Mouse (Mus musculus): ENCODE measurements at regions not wholly inside any gene's neighbourhood (a gene's known extent, or its start where the extent isn't known, plus 50 kb on each side); places are given as distances from the start of the nearest gene placed in this dataset.

DNA sequence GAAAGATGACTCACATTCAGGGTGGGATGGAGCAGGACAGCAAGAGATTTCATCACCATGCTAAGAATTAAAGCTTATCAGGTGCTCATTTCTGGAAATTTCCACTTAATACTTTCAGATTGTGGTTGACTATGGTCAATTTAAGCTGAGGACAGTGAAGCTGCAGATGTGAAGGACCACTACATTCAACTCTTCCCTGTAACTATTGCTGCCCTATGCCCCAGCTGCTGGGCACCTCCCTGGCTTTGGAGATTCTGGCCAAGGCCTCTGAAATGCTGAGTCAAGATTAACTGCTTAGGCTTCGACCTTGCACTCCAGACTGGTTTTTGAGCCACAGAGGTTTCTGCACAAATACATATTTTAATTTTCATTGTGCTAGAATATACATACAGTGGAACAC lies 140.4 kb upstream of the Grik3 start:
- DNase-seq (ENCODE audit: low read depth, low spot score): no peak

DNA sequence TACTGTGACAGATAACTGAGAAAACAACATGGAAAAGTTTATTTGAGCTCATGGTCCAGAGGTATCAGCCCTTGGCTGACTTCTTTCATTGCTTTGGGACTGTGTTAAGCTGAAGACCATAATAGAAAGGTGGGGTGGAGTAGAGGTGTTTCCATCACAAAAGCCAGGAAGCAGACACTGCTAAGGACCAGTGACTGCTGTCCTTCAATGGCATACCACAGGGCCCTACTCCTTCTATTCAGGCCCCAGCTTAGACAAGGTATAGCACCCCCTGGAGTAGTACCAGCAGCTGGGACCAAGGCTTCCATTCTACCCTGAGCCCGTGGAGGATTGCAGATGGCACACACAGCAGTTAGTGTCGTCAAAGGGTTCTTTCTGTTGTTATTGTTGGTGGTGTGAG lies 151.4 kb upstream of the Grik3 start:
- DNase-seq (ENCODE audit: low read depth, low spot score): no peak

DNA sequence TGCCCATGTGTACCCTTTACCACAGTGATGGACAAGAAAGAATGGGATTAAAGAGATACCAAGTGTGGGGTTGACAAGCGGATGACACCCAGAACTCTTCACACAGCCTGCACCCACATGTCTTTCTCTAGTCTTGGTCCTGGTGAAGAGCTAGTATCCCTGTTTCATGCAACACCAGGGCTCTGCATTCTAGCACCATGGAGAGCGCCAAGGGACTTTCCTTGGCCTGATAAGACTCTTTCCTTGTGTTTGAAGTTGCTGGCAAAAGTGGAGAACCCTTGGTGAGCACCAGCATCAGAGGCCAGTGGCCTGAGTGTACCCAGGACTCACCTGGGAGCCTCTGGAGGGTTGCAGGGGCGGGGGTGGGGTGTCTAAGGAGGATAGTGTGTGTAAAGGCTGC lies 161.7 kb upstream of the Grik3 start:
- DNase-seq (ENCODE audit: low read depth, low spot score): no peak

DNA sequence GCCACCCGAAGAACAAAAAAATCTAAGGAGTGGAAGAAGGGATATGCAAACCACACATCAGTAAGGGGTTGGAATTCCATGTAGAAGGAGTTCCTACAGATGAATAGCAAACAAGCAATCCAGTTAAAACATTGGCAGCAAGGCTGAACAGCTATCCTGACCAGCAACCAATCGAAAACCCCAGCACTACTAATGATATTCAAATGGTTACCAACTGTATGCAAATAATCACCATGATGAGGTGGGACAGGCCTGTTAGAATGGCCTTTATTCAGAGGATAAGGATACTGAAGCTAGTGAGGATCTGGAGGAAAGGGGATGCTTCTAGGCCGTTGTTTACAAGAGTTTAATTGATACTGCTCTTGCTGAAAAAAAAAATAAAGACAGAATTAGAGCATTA lies 166.0 kb upstream of the Grik3 start:
- DNase-seq (ENCODE audit: low read depth, low spot score): no peak

DNA sequence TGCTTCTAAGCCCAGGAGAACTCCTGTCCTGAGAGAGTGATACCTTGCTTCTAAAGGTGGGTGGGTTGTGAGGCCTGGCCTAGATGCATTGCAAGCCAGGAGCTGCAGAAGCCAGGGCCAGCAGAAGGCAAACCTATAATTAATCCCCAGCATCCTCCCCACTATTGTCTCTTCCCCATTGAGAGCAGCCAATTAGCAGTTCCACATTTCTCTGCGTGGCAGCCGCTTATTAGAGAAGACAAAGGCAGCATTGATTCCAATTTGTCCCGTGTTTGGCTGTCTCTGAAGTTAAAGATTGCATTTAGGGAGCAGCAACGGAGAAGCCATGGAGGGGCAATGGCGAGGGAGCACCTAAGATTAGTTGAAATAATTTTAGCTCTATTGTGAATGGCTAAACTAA lies 171.2 kb upstream of the Grik3 start:
- no peak for DNase-seq (ENCODE audit: low read depth, low spot score)

DNA sequence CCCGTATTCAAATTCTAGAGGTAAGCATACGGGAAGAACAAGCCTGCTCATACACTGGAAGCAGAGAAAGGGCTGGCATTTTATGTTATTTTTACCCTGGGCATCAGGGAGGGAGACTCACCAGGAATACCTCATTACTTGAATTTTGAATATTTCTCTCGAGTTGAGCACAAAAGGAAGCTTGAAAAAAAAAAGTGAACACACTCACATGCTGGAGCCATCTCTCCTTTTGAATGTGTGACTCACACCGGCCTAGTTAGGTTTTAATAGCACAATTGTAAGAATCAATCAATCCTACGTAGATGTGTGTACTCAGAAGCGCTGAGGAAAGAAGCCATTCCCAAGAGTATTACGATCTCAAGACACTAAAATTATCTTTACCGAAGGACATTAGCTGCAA lies 172.2 kb upstream of the Grik3 start:
- DNase-seq (ENCODE audit: low read depth, low spot score): no peak

DNA sequence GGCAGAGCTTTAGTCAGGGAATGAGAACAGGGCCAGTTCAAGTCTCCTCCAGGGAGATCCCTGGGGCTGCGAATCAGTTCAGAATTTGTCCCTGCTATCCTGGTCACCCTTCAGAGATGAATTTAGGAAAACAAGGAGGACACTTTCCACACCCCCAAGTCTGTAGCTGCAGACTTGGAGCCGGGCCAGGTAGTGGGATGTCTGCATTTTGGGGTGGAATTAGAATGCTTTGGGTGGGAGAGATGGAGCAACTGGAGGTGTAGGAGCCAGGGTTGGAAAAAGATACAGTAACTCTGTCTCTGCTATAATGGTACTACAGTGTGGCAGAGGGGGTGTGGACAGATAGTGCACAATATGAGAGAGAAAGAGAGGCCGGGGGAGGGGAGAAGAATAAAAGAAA lies 173.6 kb upstream of the Grik3 start:
- DNase-seq (ENCODE audit: low read depth, low spot score): no peak

DNA sequence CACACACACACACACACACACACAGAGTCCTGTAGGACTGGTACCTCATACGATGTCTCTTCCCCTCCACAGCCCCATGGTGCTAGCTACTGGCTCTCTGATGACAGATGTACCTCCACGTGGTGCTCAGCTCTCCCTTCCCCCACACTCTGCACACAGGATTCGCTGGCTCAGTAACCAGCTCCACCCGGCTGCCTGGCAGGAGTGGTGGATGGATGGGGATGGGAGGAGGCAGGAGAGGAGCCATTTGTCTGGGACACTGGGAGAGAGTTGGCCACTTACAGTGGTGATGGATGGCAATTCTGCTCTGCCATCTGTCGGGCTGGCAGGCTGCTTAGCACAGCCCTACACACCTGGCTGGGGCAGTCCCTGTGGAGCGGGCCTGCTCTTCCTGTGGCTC lies 174.7 kb upstream of the Grik3 start:
- DNase-seq (ENCODE audit: low read depth, low spot score): no peak

DNA sequence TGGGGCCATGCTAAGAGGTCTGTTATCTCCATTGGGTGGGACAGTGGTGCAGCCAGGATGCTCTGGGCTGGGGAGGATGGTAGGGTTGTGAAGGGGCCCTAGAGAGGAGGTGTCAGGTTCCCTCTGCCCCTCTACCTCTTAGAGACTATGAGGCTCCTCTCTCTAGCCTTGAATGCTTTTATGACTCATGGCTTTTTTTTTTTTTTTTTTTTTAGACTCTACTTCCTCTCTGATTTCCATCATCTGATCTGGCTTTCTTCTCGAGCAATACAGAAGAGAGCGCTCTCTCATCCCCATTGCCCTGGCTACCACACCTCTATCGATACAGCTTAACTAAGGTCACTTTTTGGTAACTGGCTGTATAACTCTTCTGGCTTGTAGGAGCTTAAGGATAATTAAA lies 176.6 kb upstream of the Grik3 start:
- DNase-seq (ENCODE audit: low read depth, low spot score): no peak

DNA sequence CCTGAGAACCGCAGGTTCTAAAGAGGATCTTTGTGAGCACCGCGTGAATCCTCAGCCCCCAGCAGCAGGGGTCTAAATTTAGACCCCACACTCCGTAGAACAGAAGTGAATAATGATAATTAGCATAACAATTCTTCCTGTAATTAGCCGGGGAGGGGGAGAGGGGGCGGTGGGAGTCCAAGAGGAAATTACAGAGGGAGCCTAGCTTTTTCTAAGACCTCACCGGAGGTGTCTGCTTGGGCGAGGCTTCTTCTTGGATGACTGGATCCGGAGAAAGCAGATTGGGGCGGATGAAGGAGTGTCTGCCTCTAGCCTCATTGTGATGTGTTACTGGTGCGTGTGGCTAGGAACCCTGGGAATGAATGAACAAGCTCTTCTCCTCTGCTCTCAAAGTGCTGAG lies 177.2 kb upstream of the Grik3 start:
- DNase-seq (ENCODE audit: low read depth, low spot score): no peak

DNA sequence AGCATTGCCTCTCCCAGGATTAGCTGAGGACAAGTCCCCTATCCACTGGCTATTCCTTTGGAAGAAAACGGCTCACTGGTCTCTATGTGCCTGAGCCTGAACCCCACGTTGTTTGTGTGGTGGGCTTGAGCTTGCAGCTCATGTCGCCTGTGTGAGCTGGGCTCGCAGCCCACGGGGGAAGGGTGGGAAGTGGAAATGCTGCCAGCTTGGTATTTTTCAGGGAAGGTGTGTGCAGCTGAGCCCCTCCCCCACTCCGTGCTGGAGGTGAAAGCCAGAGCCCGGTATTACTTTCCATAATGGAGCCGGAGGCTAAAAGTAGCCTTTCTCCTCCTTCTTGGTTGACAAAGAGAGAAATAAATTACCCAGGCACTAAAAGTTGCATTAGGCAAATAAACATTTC lies 180.5 kb upstream of the Zc3h12a start:
- no peak for DNase-seq (ENCODE audit: low read depth, low spot score)

DNA sequence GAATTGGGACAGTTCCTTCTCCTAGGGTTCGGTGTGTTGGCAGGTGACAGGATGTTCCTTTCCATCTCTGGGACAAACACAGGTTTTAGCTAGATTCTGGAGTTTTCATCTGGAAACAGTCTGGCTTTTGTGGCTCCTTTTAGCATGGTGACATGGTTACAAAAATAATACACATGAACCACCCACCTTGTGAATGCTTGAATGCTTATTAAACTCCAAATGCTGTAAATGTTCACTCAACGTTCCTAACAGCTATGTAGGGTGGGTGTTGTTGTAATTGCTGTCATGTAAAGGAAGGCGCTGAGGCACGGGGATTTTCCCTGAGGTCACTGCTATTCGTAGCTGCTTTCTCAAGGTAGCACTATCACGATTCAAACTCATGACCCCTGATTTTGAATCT lies 178.1 kb upstream of the Zc3h12a start:
- DNase-seq (ENCODE audit: low read depth, low spot score): no peak

DNA sequence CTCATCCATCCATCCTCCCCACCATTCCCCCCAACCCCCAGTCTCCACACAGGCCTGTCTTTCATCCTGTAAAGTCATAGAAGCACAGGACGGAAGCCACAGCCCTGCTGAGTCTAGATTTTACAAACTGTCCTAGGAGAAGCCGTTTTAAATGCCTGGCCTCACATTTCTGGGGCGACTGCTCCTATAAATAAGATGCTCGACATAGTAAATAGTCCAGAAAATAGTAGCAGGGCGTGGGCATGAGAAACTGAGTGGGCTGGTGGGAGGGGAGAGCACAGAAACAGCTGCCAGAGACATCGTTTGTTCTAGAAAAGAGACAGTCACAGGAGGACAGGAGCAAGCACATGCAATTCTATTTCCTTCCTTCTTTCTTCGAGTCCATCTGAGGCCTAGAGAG lies 175.0 kb upstream of the Zc3h12a start:
- no peak for DNase-seq (ENCODE audit: low read depth, low spot score)

DNA sequence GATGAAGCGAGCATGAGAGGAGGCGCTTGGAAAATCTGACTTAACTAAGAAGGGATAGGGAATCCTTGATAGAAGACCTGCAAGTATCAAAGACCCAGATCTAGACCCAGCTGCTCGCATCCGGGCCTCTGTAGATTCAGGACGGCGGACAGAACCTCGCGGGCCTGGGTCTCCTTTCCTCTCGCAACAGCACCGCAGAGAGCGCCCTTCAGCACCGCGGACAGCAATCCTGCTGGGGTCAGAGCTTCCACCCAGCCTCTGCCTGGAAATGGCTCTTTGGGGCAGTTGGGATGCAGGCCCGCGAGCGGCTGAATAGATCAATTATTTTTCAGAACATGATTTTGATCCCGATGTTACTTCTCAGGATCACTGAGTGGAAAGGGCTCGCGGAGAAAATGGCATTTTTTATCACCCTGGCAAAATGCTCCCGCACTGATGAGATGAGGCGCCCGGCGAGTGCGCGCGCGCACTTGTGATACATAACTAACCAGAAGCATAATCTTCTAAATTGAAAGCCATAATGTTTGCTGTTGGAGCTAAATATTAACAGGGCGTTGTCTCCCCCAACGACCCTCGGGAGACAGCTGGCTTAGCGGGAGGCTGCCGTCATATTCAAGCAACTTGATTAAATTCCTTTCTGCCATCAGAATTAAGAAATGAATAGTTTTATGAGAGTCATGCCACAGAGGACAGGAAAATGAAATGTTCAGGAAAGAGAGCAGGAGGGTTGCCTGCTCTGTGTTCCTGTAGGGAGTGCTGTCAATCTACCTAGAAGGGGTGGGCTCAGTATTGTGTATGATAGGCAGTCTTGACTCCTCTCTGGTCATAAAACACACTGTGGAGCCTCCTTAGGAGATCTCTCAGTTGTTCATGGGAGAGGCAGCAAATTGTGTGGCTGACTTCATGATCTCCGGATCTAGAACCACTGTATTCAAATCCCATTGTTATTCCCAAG lies 173.1 kb upstream of the Zc3h12a start:
- DNase-seq (ENCODE audit: low read depth, low spot score): no peak

DNA sequence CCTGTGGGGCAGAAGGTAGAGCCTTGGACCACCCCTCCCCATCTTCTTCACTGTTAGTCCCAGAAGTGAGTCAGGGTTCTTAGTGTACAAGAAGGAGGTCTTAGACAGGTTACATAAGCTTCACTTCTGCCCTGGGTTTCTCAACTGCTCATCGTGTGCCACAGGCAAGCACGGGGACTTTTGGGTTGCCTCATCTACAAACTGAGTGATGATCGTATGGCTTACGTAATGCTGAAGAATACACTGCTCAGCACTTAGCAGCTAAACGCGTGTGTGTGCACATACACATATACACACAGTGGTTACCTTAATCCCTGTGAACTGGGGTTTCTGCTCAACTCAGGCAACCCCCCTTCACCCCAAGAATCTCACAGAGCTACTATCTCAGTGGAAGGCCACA lies 163.1 kb upstream of the Zc3h12a start:
- no peak for DNase-seq (ENCODE audit: low read depth, low spot score)

DNA sequence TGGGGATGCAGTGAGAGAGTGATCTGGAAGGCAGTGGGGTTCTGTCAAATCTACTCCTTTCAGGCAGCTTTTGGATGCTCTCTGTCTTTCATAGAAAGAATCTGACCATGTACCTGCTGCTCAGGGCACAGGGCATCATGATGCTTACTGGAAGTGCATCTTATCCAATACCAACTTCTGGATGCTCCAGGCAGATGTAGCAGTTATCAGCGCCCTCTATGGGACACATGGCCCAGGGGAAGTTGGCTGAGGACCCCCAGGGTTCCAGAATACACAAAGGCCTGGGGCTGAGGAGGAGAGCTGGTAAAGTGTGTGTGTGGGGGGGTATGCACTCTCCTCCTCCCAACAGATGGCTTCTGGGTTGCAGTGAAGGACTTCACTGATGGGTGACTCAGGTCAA lies 162.1 kb upstream of the Zc3h12a start:
- DNase-seq (ENCODE audit: low read depth, low spot score): no peak

DNA sequence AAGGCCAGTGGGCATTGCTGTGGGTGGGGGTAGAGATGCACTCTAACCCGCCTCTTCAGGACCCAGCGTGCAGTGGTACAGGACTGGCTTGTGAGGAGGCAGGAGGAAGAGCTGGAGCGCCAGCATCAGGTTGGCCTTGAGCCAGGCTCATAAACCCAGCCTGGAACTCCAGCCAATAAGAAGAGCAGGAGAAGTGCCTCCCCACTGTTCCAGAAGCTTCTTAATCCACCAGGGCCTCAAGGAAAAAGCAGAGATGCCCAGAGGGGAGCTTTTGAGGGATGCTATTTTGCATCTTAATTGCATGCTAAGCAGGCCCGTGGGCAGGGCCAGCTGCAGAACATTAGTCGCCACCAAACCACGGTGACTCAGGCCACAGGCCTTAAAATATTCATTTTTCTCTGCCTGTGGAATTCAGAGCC lies 161.4 kb upstream of the Zc3h12a start:
- DNase-seq (ENCODE audit: low read depth, low spot score): no peak

DNA sequence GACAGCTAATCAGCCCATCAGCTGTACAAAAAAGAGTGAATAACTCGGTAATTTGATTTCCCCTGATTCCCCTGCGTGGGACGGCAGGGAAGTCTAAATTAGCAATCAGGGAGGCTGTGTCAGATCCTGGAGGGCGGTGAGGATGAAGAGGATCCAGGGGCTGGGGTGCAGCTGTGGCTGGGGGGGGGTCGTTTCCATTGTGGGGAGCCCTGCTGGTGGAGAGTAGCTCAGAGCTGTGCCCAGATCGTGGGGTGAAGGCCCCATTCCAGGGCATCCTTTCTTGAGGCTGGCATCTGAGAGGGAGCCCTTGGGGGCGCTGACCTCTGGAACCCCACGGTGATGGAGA lies 155.3 kb upstream of the Zc3h12a start:
- DNase-seq (ENCODE audit: low read depth, low spot score): no peak

DNA sequence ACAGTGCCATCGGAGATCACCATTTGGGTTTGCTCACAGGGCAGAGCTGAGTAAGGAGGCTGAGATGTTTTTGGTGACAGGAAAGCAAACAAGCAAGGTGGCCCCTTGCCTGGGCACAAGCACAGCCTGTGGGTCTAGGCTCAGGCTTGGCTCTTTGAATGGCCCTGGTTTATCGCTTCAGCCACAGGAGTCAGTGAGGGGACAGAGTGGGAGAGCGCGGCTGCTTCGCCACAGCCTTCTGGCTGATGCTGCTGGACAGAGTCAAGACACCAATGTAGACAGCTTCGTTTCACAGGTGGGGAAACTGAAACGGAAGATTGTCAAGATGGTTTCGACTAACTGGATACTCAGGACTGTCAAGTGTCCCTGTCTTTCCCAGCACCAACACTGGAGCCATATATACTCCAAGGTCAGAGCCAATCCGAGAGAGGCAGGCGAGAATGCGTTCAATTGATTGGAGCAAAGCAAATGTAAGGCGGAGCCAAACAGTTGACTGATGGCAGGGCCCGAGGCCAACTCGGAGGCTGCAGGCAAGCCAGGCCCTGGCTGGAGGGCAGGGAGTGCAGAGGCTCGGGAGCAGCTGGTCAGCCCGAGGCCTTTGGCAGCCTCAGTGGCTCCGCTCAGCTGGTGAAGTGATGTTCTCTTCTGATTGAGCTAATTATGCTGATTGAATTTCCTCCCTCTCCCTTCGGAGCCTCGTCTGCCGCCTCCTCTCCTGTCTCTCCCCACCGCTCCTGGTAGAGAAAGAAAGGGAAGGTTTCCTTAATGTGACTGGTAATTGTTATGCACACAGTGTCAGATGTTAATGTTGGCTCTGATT lies 154.7 kb upstream of the Zc3h12a start:
- no peak for DNase-seq (ENCODE audit: low read depth, low spot score)

DNA sequence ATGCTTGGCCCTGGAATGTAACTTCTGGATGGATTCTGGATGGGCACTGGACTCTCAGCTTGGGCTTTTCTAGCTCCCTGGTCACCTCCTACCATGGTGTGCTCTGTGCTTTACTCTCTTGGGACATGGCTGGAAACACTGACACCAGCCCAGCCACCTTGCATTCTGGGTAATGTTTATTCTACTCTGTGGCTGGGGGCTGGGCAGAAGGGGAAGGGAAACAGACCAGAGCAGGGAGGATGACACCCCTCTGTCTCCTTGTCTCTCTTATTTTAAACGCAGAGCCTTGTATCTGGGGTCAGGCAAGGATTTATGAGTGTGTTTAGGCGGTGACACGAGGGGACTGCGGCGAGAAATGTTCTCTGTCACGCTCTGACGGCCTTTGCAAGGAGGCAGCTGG lies 151.5 kb upstream of the Zc3h12a start:
- no peak for DNase-seq (ENCODE audit: low read depth, low spot score)

DNA sequence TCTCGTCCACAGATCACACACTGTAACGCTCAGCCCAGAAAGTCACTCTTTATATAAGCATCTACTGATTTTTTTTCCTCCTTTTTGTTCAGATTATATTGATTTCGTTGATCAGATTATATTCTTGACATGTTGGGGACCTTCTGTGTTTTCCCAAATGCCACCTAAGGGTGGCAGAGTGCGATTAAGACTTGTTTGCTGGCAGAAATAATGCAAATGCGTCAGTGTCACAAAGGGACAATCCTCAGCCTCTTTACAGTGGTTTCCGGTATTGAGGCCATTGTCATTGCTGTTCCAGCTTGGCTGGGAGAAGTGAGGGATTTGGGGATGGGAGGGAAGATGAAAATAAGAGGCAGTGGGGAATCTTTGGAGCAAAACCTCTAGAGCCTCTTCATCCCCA lies 149.2 kb upstream of the Zc3h12a start:
- no peak for DNase-seq (ENCODE audit: low read depth, low spot score)

DNA sequence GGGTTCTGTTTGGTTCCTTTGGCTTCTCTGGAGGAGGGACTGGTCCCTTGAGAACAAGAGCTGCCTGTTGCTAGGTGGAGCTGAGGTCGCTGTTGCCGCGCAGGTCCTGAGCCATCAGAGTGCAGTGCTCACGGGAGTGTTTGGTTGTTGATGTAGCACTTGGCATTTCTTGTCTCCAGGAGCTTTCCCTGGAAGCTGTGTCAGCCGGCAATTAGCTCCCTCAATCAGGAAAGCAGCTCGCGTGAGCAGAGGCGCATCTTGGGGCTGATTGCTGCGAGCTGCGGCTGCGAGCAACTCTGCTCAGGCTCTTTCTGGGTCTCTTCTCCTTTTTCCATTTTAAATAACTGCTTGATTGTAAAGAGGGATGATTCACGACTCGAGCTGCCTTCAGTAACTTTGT lies 147.6 kb upstream of the Zc3h12a start:
- DNase-seq (ENCODE audit: low read depth, low spot score): no peak

DNA sequence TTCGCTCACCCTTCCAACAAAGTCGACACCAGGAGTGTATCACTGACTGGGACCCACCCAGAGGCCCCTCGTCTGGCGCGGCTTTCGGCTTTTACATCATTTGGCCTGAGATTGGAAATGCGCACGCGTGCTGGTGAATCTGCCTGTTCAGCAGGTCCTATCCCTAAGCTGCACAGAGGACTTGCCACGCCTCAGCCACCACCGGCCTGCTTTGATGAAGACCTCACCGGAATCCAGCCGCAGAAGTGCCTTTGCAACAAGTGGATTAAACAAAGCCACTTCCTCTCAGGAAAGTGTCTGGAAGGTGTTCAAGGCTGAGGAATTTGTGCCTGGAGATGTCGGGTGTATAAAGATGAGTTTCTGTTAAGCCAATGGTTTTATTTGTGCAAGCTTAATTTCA lies 143.3 kb upstream of the Zc3h12a start:
- no peak for DNase-seq (ENCODE audit: low read depth, low spot score)

Measured in c-Kit-negative CD71-positive TER-119-positive erythroid progenitor cells, embryonic 14.5 days (primary cell).